Mouse (Mus musculus) CH12.LX (cell line): Measurements from ENCODE around the gene Akt3.

Experiments used
- BHLHE40 ChIP-seq: IDR thresholded peaks from 2 replicates; pipeline ENCODE4 v1.6.1; 2011; ENCODE audit warnings: mild to moderate bottlenecking, low read depth, low read length, improper control_type of control experiment
- CHD2 ChIP-seq: IDR thresholded peaks from 2 replicates; pipeline ENCODE4 v1.6.1; 2011; ENCODE audit warnings: low read length, improper control_type of control experiment
- CTCF ChIP-seq, 2 experiments: IDR thresholded peaks in 1 of 2; conservative IDR thresholded peaks in 1 of 2; 2 replicates each; pipeline ENCODE4 v1.5.1; 2011 to 2012; ENCODE audit warnings: low read depth in 2 of 2, low read length in 2 of 2, improper control_type of control experiment in 1 of 2, inconsistent platforms in 1 of 2, mild to moderate bottlenecking in 1 of 2, moderate library complexity in 1 of 2
- EP300 ChIP-seq: IDR thresholded peaks from 2 replicates; pipeline ENCODE4 v1.6.1; 2011; ENCODE audit warnings: low read length, improper control_type of control experiment
- JUN ChIP-seq: IDR thresholded peaks from 2 replicates; pipeline ENCODE4 v1.6.1; 2011; ENCODE audit warnings: low read depth, mild to moderate bottlenecking, low read length, improper control_type of control experiment, moderate library complexity; ENCODE audit not compliant: insufficient read depth
- JUND ChIP-seq: conservative IDR thresholded peaks from 2 replicates; pipeline ENCODE4 v1.6.1; 2011; ENCODE audit warnings: low read depth, low read length, improper control_type of control experiment
- MYC ChIP-seq: IDR thresholded peaks from 2 replicates; pipeline ENCODE4 v1.6.1; 2011; ENCODE audit warnings: low read depth, mild to moderate bottlenecking, improper control_type of control experiment, low read length
- POLR2A ChIP-seq: IDR thresholded peaks from 2 replicates; pipeline ENCODE4 v1.6.1; 2011; ENCODE audit warnings: low read depth, mild to moderate bottlenecking, improper control_type of control experiment, low read length
- POLR2AphosphoS2 ChIP-seq: IDR thresholded peaks from 2 replicates; pipeline ENCODE4 v1.6.1; 2011; ENCODE audit warnings: low read depth, low read length, improper control_type of control experiment
- RAD21 ChIP-seq: IDR thresholded peaks from 2 replicates; pipeline ENCODE4 v1.6.1; 2011; ENCODE audit warnings: low read depth, mild to moderate bottlenecking, low read length, improper control_type of control experiment, moderate library complexity
- USF1 ChIP-seq: IDR thresholded peaks from 2 replicates; pipeline ENCODE4 v1.6.1; 2014; ENCODE audit warnings: low read depth, mild to moderate bottlenecking, inconsistent platforms, low read length, improper control_type of control experiment
- ZKSCAN1 ChIP-seq: IDR thresholded peaks from 2 replicates; pipeline ENCODE4 v1.6.1; 2012; ENCODE audit warnings: low read depth, inconsistent platforms, low read length, improper control_type of control experiment, borderline replicate concordance

DNA sequence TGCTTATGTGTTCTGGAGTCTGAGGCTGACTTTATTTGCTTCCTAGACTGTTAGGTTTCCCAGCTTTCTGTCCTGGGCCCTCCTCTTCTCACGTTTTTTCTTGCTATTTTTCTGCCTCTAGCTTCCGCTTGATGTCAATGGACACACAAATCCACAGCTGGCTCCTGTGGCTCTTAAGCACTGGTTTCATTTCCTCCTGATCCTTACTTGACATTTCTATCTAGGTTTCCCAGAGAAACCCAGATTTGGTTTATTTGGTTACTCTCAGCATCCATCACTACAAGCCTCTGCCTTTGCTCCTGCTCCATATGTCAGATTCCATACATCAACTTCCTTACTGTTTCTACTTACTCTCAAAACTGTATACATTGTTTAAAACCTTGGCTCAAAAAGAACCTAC lies 211.0 kb downstream of the Akt3 start:
- TF ChIP-seq POLR2A (no peak), MYC (no peak), RAD21 (no peak), ZKSCAN1 (no peak), BHLHE40 (no peak), USF1 (no peak), JUN (no peak), CTCF (conservative IDR thresholded peaks at IDR 0.05 in 1 of 2, IDR thresholded peaks at IDR 0.05 in 1 of 2; ENCODE audit: low read depth in 2 of 2, low read length in 2 of 2) (no peak), CHD2 (no peak), JUND (no peak), POLR2AphosphoS2 (no peak), EP300 (no peak)
